Mouse (Mus musculus) myocyte (in vitro differentiated cells): ENCODE measurements at regions not wholly inside any gene's neighbourhood (a gene's known extent, or its start where the extent isn't known, plus 50 kb on each side); places are given as distances from the start of the nearest gene placed in this dataset.

Experiments used
- H3K27me3 ChIP-seq: one replicate; pipeline ENCODE4 v1.6.1; 2011; ENCODE audit not compliant: control insufficient read depth, insufficient read depth, insufficient read length
- H3K36me3 ChIP-seq: one replicate; pipeline ENCODE4 v1.6.1; 2011; ENCODE audit not compliant: control insufficient read depth, insufficient read depth
- H3K4me2 ChIP-seq: one replicate; pipeline ENCODE4 v1.6.1; 2011; ENCODE audit warnings: low read depth, control low read depth
- H3K4me3 ChIP-seq: one replicate; pipeline ENCODE4 v1.5.1; 2011; ENCODE audit warnings: mild to moderate bottlenecking, control low read depth, moderate library complexity
- H3K79me2 ChIP-seq: one replicate; pipeline ENCODE4 v1.6.1; 2011; ENCODE audit not compliant: control insufficient read depth, insufficient read depth
- H3ac ChIP-seq: one replicate; pipeline ENCODE4 v1.6.1; 2011; ENCODE audit not compliant: control insufficient read depth, insufficient read length
- CEBPB ChIP-seq: IDR thresholded peaks from 2 replicates; pipeline ENCODE4 v1.6.1; 2011; ENCODE audit warnings: mild to moderate bottlenecking, moderate library complexity; ENCODE audit not compliant: poor library complexity, insufficient read depth, severe bottlenecking
- E2F4 ChIP-seq: IDR thresholded peaks from one replicate; pipeline ENCODE4 v1.6.1; 2011; ENCODE audit warnings: mild to moderate bottlenecking, control low read depth, moderate library complexity; ENCODE audit not compliant: insufficient read depth
- MAX ChIP-seq: IDR thresholded peaks from one replicate; pipeline ENCODE4 v1.6.1; 2011; ENCODE audit warnings: low read depth, mild to moderate bottlenecking, control low read depth
- MYOD1 ChIP-seq, 3 experiments: IDR thresholded peaks; one replicate each; pipeline ENCODE4 v1.6.1; 2011; ENCODE audit warnings: control low read depth in 2 of 3, low read depth in 2 of 3, mild to moderate bottlenecking in 2 of 3, moderate library complexity in 1 of 3; ENCODE audit not compliant: insufficient read length in 2 of 3, control insufficient read depth in 1 of 3
- MYOG ChIP-seq, 3 experiments: IDR thresholded peaks; one replicate each; pipeline ENCODE4 v1.6.1; 2011; ENCODE audit warnings: control low read depth in 2 of 3, low read depth in 2 of 3, mild to moderate bottlenecking in 2 of 3; ENCODE audit not compliant: insufficient read length in 2 of 3, control insufficient read depth in 1 of 3, insufficient read depth in 1 of 3
- POLR2A ChIP-seq: IDR thresholded peaks from one replicate; pipeline ENCODE4 v1.6.1; 2011; ENCODE audit warnings: low read depth, mild to moderate bottlenecking, control low read depth, moderate library complexity; ENCODE audit not compliant: insufficient read length
- POLR2AphosphoS2 ChIP-seq: IDR thresholded peaks from one replicate; pipeline ENCODE4 v1.6.1; 2011; ENCODE audit warnings: low read depth, control low read depth; ENCODE audit not compliant: insufficient read length
- REST ChIP-seq: IDR thresholded peaks from one replicate; pipeline ENCODE4 v1.6.1; 2011; ENCODE audit warnings: mild to moderate bottlenecking, control low read depth, moderate library complexity; ENCODE audit not compliant: insufficient read depth, insufficient read length
- SRF ChIP-seq: IDR thresholded peaks from one replicate; pipeline ENCODE4 v1.6.1; 2011; ENCODE audit warnings: low read depth; ENCODE audit not compliant: control insufficient read depth, insufficient read length
- TCF12 ChIP-seq: IDR thresholded peaks from one replicate; pipeline ENCODE4 v1.6.1; 2011; ENCODE audit warnings: mild to moderate bottlenecking, control low read depth; ENCODE audit not compliant: poor library complexity, insufficient read depth, severe bottlenecking
- TCF3 ChIP-seq: IDR thresholded peaks from one replicate; pipeline ENCODE4 v1.6.1; 2011; ENCODE audit warnings: low read depth, control low read depth; ENCODE audit not compliant: insufficient read length
- USF1 ChIP-seq: IDR thresholded peaks from one replicate; pipeline ENCODE4 v1.6.1; 2011; ENCODE audit warnings: low read depth, mild to moderate bottlenecking, control low read depth, moderate library complexity

DNA sequence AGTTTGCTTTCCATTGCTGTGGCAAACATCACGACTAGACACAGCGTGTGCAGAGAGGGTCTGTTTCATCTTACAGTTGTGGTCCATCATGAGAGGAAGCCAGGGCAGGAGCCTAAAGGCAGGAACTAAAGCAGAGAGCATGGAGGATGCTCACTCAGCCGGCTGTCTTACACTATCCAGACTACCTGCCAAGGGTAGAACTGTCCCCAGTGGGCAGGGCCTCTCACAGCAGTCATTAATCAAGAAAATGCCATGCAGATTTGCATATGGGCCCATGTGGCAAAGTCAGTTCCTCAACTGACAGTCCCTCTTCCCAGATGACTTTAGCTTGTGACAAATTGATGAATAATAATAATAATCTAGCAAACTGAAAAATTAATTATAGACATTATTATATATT lies 192.6 kb downstream of the Sp3 start:
- Histone ChIP-seq H3K4me3 (no peak overlapping the region), H3ac (no peak overlapping the region), H3K27me3 (no peaks in the 10 kb centered on the region), H3K79me2 (no peaks in the 10 kb centered on the region), H3K36me3 (no peaks in the 10 kb centered on the region), H3K4me2 (no peak overlapping the region)
- TF ChIP-seq E2F4 (no peak), REST (no peak), CEBPB (no peak), POLR2A (no peak), TCF12 (no peak), USF1 (no peak), MAX (no peak), MYOG (IDR thresholded peaks at IDR 0.05; ENCODE audit: control insufficient read depth in 1 of 3, insufficient read depth in 1 of 3, insufficient read length in 2 of 3, low read depth in 2 of 3) (no peak), POLR2AphosphoS2 (no peak)

DNA sequence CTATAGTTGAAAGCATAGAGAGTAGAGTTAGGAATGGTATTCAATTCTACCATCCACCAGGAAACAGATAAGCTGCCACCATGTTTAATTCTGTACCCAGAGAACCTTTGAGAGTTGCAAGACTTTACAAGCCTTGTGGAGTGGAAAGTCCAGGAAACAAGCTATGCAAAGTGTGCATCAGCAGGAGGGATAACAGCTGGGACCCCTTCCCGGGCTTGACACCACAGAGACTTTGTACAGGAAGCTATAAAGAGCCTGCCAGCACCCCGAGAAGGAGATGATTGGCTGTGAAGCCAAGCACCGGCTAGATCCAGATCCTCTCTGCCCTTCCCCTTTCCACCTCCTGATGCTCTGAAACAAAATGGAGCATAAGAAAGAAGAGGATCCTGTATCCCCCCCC lies 188.8 kb downstream of the Sp3 start:
- Histone ChIP-seq H3K4me3 (no peak overlapping the region), H3K79me2 (no peaks in the 10 kb centered on the region), H3ac (no peak overlapping the region), H3K4me2 (no peak overlapping the region), H3K36me3 (no peaks in the 10 kb centered on the region), H3K27me3 (no peaks in the 10 kb centered on the region)
- no peak for TF ChIP-seq REST
- no peak for TF ChIP-seq MYOD1 (IDR thresholded peaks at IDR 0.05; ENCODE audit: control insufficient read depth in 1 of 3, insufficient read length in 2 of 3, low read depth in 2 of 3)
- TF ChIP-seq CEBPB = no peak
- no peak for TF ChIP-seq POLR2AphosphoS2
- no peak for TF ChIP-seq TCF3
- no peak for TF ChIP-seq MYOG (IDR thresholded peaks at IDR 0.05; ENCODE audit: control insufficient read depth in 1 of 3, insufficient read depth in 1 of 3, insufficient read length in 2 of 3, low read depth in 2 of 3)
- TF ChIP-seq POLR2A = no peak
- no peak for TF ChIP-seq TCF12
- TF ChIP-seq SRF = no peak
- no peak for TF ChIP-seq USF1
- no peak for TF ChIP-seq E2F4

DNA sequence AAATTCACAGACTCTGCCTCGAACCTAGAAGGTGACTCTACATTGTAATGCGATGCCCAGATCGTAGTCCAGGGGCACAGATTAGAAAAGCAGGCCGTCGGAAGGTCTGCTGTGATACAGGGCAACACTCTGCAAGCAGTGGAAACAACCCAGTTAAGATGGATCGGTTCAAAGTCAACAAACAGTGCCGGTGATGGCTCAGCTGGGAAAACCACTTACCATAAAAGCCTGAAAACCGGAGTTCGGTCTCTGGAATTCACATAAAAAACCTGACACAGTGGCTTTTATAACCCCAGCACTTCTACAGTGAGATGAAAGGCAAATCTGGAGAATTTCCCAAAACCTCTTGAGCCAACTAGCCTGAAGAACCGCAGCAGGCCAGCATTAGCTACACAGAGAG lies 186.8 kb downstream of the Sp3 start:
- Histone ChIP-seq H3ac (no peak overlapping the region), H3K4me3 (no peak overlapping the region), H3K79me2 (no peaks in the 10 kb centered on the region), H3K36me3 (no peaks in the 10 kb centered on the region), H3K4me2 (no peak overlapping the region), H3K27me3 (no peaks in the 10 kb centered on the region)
- no peak for TF ChIP-seq SRF
- no peak for TF ChIP-seq E2F4
- no peak for TF ChIP-seq TCF12
- no peak for TF ChIP-seq USF1
- TF ChIP-seq POLR2AphosphoS2 = no peak
- no peak for TF ChIP-seq CEBPB
- no peak for TF ChIP-seq MYOD1 (IDR thresholded peaks at IDR 0.05; ENCODE audit: control insufficient read depth in 1 of 3, insufficient read length in 2 of 3, low read depth in 2 of 3)
- TF ChIP-seq MAX = no peak
- TF ChIP-seq POLR2A = no peak
- TF ChIP-seq MYOG (IDR thresholded peaks at IDR 0.05; ENCODE audit: control insufficient read depth in 1 of 3, insufficient read depth in 1 of 3, insufficient read length in 2 of 3, low read depth in 2 of 3) = no peak

- Histone ChIP-seq H3K4me2 (no peak overlapping the region), H3K79me2 (no peaks in the 10 kb centered on the region), H3ac (no peak overlapping the region), H3K27me3 (no peaks in the 10 kb centered on the region), H3K36me3 (no peaks in the 10 kb centered on the region), H3K4me3 (no peak overlapping the region)
- no peak for TF ChIP-seq REST
- TF ChIP-seq SRF = no peak
- no peak for TF ChIP-seq CEBPB
- TF ChIP-seq POLR2AphosphoS2 = no peak
- TF ChIP-seq TCF3 = no peak
- TF ChIP-seq E2F4 = no peak
- TF ChIP-seq USF1 = no peak
- no peak for TF ChIP-seq MYOD1 (IDR thresholded peaks at IDR 0.05; ENCODE audit: control insufficient read depth in 1 of 3, insufficient read length in 2 of 3, low read depth in 2 of 3)
- no peak for TF ChIP-seq MYOG (IDR thresholded peaks at IDR 0.05; ENCODE audit: control insufficient read depth in 1 of 3, insufficient read depth in 1 of 3, insufficient read length in 2 of 3, low read depth in 2 of 3)
- no peak for TF ChIP-seq POLR2A
- TF ChIP-seq TCF12 = no peak
Measured at GRCm38 (mm10) chr2:72794501-72794900, 185.7 kb downstream of the Sp3 start.

DNA sequence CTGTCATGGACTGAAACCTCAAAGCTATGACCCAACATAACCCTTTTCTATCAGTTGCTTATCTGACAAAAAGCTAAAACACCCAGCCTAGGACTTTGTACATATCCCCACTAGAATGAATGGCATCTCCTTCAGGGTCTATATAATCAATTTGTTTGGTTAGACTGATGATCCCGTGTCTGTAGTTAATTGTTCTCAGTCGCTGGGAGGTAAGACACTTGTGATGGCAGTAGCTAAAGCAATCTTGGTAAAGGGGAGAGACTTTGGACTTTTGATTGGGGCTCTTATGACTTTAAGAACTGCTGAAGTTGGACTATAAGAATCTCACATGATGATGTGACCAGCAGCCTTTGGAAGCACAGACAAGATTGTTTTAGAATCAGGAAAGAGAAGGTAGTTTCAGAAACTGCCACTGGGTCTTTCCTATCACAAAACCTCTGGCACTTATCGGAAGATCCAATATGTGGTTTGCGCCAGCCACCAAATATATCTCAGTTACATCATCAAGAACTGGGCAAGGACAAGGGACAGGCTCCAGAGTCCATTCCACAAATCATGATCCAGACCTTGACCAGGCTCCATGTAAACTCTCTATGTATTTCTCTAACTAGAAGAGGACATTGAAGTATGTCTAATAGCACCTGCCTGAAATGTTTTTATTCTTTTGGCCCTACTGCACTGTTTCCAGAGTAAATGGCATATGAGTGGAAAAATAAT lies 183.1 kb downstream of the Sp3 start:
- H3K79me2 ChIP-seq = no peaks in the 10 kb centered on the region
- TF ChIP-seq POLR2AphosphoS2 = no peak
- TF ChIP-seq USF1 = no peak
- no peak for TF ChIP-seq MAX
- TF ChIP-seq MYOD1 (IDR thresholded peaks at IDR 0.05; ENCODE audit: control insufficient read depth in 1 of 3, insufficient read length in 2 of 3, low read depth in 2 of 3) = no peak
- no peak for TF ChIP-seq MYOG (IDR thresholded peaks at IDR 0.05; ENCODE audit: control insufficient read depth in 1 of 3, insufficient read depth in 1 of 3, insufficient read length in 2 of 3, low read depth in 2 of 3)
- TF ChIP-seq TCF12 = no peak
- no peak for TF ChIP-seq POLR2A
- no peak for TF ChIP-seq TCF3
- no peak for TF ChIP-seq SRF
- no peaks in the 10 kb centered on the region for H3K36me3 ChIP-seq
- H3ac ChIP-seq = no peak overlapping the region
- no peak overlapping the region for H3K4me3 ChIP-seq
- no peak overlapping the region for H3K4me2 ChIP-seq
- H3K27me3 ChIP-seq = no peaks in the 10 kb centered on the region
